Mouse (Mus musculus) embryonic facial prominence, embryonic 11.5 days (tissue): Measurements from ENCODE around the gene Gm4312. TPM values are rescaled to one million over a fixed set of nuclear protein-coding genes. Genes with fewer than 3 reads are reported as not detected.
"Not testable (repeated sequence)": the region's sequence is repeated elsewhere in the genome, so short reads cannot be mapped to it uniquely, and the experiment has no call there.

Source experiments
- ATAC-seq: fragments of 200-750 bp; cut with Nextera tagmentation; replicated peaks from 2 replicates; pipeline ENCODE4 v1.8.0; 2017; ENCODE audit warnings: low read depth; ENCODE audit not compliant: insufficient number of reproducible peaks, low FRiP score, low TSS enrichment
- DNase-seq: peaks from one replicate; pipeline ENCODE4 v3.0.0-alpha.2; 2015; ENCODE audit warnings: low spot score
- H3K27ac ChIP-seq: fragments of 300-500 bp; sonication (generic); replicated peaks from 2 replicates; pipeline ENCODE4 v1.5.1; 2014; ENCODE audit warnings: mild to moderate bottlenecking, low read depth, low read length, control low read depth
- H3K27me3 ChIP-seq: fragments of 300-500 bp; sonication (generic); 2 replicates; pipeline ENCODE4 v1.6.1; 2014; ENCODE audit warnings: mild to moderate bottlenecking, low read length, moderate library complexity, mixed read lengths; ENCODE audit not compliant: control insufficient read depth, insufficient read depth
- H3K36me3 ChIP-seq: fragments of 300-500 bp; sonication (generic); replicated peaks from 2 replicates; pipeline ENCODE4 v1.6.1; 2014; ENCODE audit warnings: low read depth, mild to moderate bottlenecking, low read length, moderate library complexity, mixed read lengths; ENCODE audit not compliant: control insufficient read depth, insufficient read depth
- H3K4me1 ChIP-seq: fragments of 300-500 bp; sonication (generic); 2 replicates; pipeline ENCODE4 v1.6.1; 2014; ENCODE audit warnings: low read length, mixed read lengths; ENCODE audit not compliant: control insufficient read depth, insufficient read depth
- H3K4me2 ChIP-seq: fragments of 300-500 bp; sonication (generic); 2 replicates; pipeline ENCODE4 v1.6.1; 2014; ENCODE audit warnings: low read depth, mild to moderate bottlenecking, control low read depth, low read length, moderate library complexity
- H3K4me3 ChIP-seq: fragments of 300-500 bp; sonication (generic); 2 replicates; pipeline ENCODE4 v1.5.1; 2014; ENCODE audit warnings: low read depth, low read length, control low read depth
- H3K9ac ChIP-seq: fragments of 300-500 bp; sonication (generic); replicated peaks from 2 replicates; pipeline ENCODE4 v1.6.1; 2014; ENCODE audit warnings: mild to moderate bottlenecking, control low read depth, low read length
- H3K9me3 ChIP-seq: fragments of 300-500 bp; sonication (generic); replicated peaks from 2 replicates; pipeline ENCODE4 v1.6.1; 2016; ENCODE audit warnings: mild to moderate bottlenecking, low read length, inconsistent platforms, mixed read lengths; ENCODE audit not compliant: control insufficient read depth
- WGBS: fragments of 180-500 bp; shearing (Covaris S2); extraction: QIAGEN DNeasy Blood & Tissue Kit; methylation state at CpG from one replicate; pipeline ENCODE4 v1.1.7; 2014; 5-methylcytosine and 5-hydroxymethylcytosine counted together
- polyA plus RNA-seq: library from polyadenylated mRNA; unstranded; fragments of >200 nt; fragmentation: Nextera tagmentation; extraction: Ambion mirVana; gene quantifications from 2 replicates; pipeline ENCODE4 v1.2.1, GENCODE M21; 2014

Gene Gm4312
- polyA plus RNA-seq, 1 experiment from 2014 or later, result not detected

DNA sequence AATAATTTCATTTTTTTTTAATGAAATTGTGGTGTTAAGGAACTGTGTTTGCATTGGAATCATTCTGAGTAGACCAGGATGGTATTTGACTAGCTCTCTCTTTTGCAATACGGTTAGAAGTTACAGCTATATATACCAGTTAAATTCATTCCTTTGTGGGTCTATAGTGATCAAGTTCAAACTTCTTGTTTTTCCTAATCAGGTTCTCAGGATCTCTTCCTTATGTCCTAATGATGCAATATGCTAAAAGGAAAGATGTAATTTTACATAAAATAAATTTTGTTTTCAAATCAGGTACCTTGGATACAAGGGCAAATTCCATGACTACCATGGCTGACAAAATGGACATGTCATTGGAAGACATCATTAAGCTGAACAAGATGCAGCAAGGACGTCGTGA, 41.8 kb downstream of the Gm4312 start, which contains the start of gene Gm4302:
Gm4302 (plus strand) TSS at position 301 of the 400 bp plus-strand sequence.
- not testable (repeated sequence) for H3K9ac ChIP-seq, DNase-seq, H3K36me3 ChIP-seq, H3K27me3 ChIP-seq, H3K9me3 ChIP-seq, ATAC-seq, H3K27ac ChIP-seq, H3K4me2 ChIP-seq, H3K4me1 ChIP-seq, H3K4me3 ChIP-seq
- no CpG with 5 or more reads among the region's 3 CpGs for WGBS

DNA sequence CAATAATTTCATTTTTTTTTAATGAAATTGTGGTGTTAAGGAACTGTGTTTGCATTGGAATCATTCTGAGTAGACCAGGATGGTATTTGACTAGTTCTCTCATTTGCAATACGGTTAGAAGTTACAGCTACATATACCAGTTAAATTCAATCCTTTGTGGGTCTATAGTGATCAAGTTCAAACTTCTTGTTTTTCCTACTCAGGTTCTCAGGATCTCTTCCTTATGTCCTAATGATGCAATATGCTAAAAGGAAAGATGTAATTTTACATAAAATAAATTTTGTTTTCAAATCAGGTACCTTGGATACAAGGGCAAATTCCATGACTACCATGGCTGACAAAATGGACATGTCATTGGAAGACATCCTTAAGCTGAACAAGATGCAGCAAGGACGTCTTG, 47.0 kb downstream of the Gm4312 start, which contains the start of gene Gm4301:
Gm4301 (plus strand) TSS at position 301 of the 400 bp plus-strand sequence.
- H3K27me3 ChIP-seq, H3K4me3 ChIP-seq, DNase-seq, H3K27ac ChIP-seq, H3K9me3 ChIP-seq, ATAC-seq, H3K4me1 ChIP-seq, H3K9ac ChIP-seq, H3K36me3 ChIP-seq, H3K4me2 ChIP-seq: not testable (repeated sequence)
- WGBS, result no CpG with 5 or more reads among the region's 2 CpGs

Other genes with a start within 250 kb of the Gm4312 start
- gene Gm4301, start 46.9 kb downstream of the Gm4312 start, polyA plus RNA-seq, result not detected in 2 replicates
- not detected in 2 replicates for gene Gm4302, start 41.7 kb downstream of the Gm4312 start, polyA plus RNA-seq
- not detected in 2 replicates for gene Gm4303, start 36.6 kb downstream of the Gm4312 start, polyA plus RNA-seq
- not detected in 2 replicates for gene Gm4305, start 31.5 kb downstream of the Gm4312 start, polyA plus RNA-seq
- gene Gm4307, start 21.2 kb downstream of the Gm4312 start, polyA plus RNA-seq, result not detected in 2 replicates
- 24.4 and 27.0 TPM in 2 replicates for gene Tmtc3, start 104.8 kb upstream of the Gm4312 start, polyA plus RNA-seq
- 5.9 and 7.2 TPM in 2 replicates for gene Cep290, start 105.0 kb upstream of the Gm4312 start, polyA plus RNA-seq
- 11.8 and 12.9 TPM in 2 replicates for gene 4930430F08Rik, start 207.9 kb upstream of the Gm4312 start, polyA plus RNA-seq
- gene 1700017N19Rik, start 207.9 kb upstream of the Gm4312 start, polyA plus RNA-seq, result not detected in 2 replicates